Mouse (Mus musculus) liver, embryonic 12.5 days (tissue): Measurements from ENCODE around the gene Artn. TPM values are rescaled to one million over a fixed set of nuclear protein-coding genes. Genes with fewer than 3 reads are reported as not detected.
A peak's percentile ranks its signal among the peaks of the same experiment; 100 is the strongest.

Experiments
- ATAC-seq: fragments of 200-750 bp; cut with Nextera tagmentation; 2 replicates; pipeline ENCODE4 v1.8.0; 2017; ENCODE audit warnings: moderate number of reproducible peaks, mild to moderate bottlenecking, moderate library complexity
- H3K27ac ChIP-seq: fragments of 300-500 bp; sonication (generic); 2 replicates; pipeline ENCODE4 v1.5.1; 2016; ENCODE audit warnings: mild to moderate bottlenecking
- H3K27me3 ChIP-seq: fragments of 300-500 bp; sonication (generic); replicated peaks from 2 replicates; pipeline ENCODE4 v1.6.1; 2016; ENCODE audit warnings: mild to moderate bottlenecking, moderate library complexity
- H3K36me3 ChIP-seq: fragments of 300-500 bp; sonication (generic); 2 replicates; pipeline ENCODE4 v1.6.1; 2016; ENCODE audit warnings: mild to moderate bottlenecking, moderate library complexity
- H3K4me1 ChIP-seq: fragments of 300-500 bp; sonication (generic); 2 replicates; pipeline ENCODE4 v1.6.1; 2016
- H3K4me2 ChIP-seq: fragments of 300-500 bp; sonication (generic); 2 replicates; pipeline ENCODE4 v1.6.1; 2016; ENCODE audit warnings: mild to moderate bottlenecking, moderate library complexity
- H3K4me3 ChIP-seq: fragments of 300-500 bp; sonication (generic); 2 replicates; pipeline ENCODE4 v1.5.1; 2016; ENCODE audit warnings: mild to moderate bottlenecking, moderate library complexity
- H3K9ac ChIP-seq: fragments of 300-500 bp; sonication (generic); 2 replicates; pipeline ENCODE4 v1.6.1; 2016; ENCODE audit warnings: mild to moderate bottlenecking, moderate library complexity
- H3K9me3 ChIP-seq: fragments of 300-500 bp; sonication (generic); replicated peaks from 2 replicates; pipeline ENCODE4 v1.6.1; 2016; ENCODE audit warnings: mild to moderate bottlenecking, moderate library complexity
- WGBS: fragments of 180-500 bp; shearing (Covaris S2); methylation state at CpG from one replicate; pipeline ENCODE4 v1.1.7; 2016; ENCODE audit not compliant: insufficient replicate concordance; 5-methylcytosine and 5-hydroxymethylcytosine counted together
- polyA plus RNA-seq: library from polyadenylated mRNA; unstranded; fragments of >200 nt; fragmentation: Nextera tagmentation; extraction: Ambion mirVana; gene quantifications from 2 replicates; pipeline ENCODE4 v1.2.1, GENCODE M21; 2016

Gene Artn
- polyA plus RNA-seq, 1 experiment from 2014 or later = 2.8 TPM

DNA sequence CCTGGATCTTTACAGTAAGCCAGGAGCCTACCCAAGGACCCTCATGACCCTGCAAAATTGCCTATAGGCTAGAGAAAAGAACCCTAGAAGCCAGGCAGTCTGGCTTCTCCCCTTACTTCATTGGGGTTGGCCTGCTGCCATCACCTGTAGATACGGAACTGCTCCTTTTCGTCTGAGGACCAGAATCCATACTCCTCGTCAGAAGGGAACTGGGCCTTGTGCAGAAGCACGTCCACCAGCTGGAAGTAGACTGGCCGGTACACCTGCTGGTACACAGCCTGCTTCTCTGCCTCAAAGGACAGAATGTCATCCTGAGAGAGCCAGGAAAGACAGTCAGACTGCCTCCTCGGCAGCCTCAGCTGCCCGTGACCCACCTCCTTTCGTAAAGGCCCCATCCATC, 24.8 kb downstream of the Artn start:
- WGBS = 86% methylated on average over 8 of the region's 8 CpGs
- peaks cover 96% of the 10 kb centered on the region for H3K36me3 ChIP-seq

DNA sequence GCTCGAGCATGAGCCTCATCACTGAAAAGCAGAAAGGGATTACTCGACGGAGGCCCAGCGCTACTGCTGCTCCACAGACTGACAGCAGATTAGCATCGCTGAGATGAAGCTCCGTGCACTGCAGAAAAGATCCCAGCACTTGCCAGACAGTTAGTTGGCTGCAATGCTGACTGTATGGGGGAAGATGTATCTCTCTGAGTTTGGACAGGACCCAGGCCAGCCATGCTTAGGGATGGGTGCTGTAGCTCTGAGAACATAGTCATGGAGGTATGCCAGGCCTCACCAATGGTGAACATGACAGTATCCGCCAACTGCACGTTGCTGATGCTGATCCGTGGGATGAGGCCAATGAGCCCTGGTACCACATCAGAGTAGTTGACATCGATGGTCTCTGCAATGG, 25.5 kb downstream of the Artn start:
- Histone ChIP-seq H3K9me3 (no peaks in the 10 kb centered on the region), H3K27me3 (no peaks in the 10 kb centered on the region), H3K9ac (no peak overlapping the region), H3K4me2 (no peak overlapping the region), H3K27ac (no peak overlapping the region), H3K4me3 (no peak overlapping the region), H3K4me1 (peaks cover 4% of the 10 kb centered on the region), H3K36me3 (peaks cover 96% of the 10 kb centered on the region)
- no peak for ATAC-seq
- WGBS = 91% methylated on average over 10 of the region's 10 CpGs

More for the DNA sequence above, 24.8 kb downstream of the Artn start:
- Histone ChIP-seq H3K27me3 (no peaks in the 10 kb centered on the region), H3K4me1 (peaks cover 9% of the 10 kb centered on the region), H3K27ac (no peak overlapping the region), H3K9me3 (no peaks in the 10 kb centered on the region), H3K4me3 (no peak overlapping the region), H3K4me2 (no peak overlapping the region), H3K9ac (no peak overlapping the region)
- no peak for ATAC-seq

DNA sequence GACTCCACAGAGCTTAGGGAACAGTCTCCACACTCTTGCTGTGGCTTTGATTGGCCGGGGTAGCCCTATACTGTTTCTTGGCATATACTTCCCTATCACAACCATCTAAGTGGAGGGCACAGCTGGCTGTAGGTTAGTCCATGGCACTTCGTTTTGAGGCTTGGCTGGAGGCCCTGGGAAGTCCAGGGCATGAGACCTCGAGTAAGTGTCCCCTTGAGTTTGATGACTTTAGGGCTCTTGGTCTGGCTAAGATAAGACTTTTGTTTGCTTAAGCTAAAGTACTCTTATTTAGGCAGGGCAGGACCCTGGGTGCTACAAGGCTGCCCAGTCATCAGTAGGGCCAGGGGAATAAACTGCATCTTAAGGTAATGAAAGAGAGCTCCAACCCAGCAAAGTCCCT, 31.5 kb downstream of the Artn start:
- Histone ChIP-seq H3K27ac (no peak overlapping the region), H3K36me3 (peaks cover 94% of the 10 kb centered on the region), H3K9me3 (no peaks in the 10 kb centered on the region), H3K4me3 (no peak overlapping the region), H3K27me3 (no peaks in the 10 kb centered on the region), H3K4me1 (no peaks in the 10 kb centered on the region), H3K9ac (no peak overlapping the region), H3K4me2 (no peak overlapping the region)
- ATAC-seq = no peak
- 68% methylated on average over 3 of the region's 3 CpGs for WGBS

DNA sequence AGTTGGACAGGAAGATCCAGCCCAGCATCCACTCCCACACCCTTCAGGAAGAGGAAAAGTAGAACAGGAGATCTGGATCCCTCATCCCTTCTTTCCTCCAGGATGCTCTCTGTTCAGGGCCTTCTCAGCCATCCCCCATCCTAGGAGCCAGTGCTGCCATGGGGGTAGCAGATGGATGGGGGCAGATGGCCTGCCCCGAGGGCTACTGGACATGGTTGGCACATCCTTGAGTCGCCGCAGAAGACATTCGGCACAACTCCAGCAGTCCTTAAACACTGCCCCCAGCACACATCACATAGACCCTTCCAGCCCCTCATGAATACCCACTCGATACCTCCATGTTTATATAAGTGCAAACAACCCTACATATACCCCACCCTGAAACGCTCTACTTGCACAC, 33.5 kb downstream of the Artn start:
- Histone ChIP-seq H3K4me1 (peaks cover 11% of the 10 kb centered on the region), H3K9me3 (no peaks in the 10 kb centered on the region), H3K27ac (no peak overlapping the region), H3K36me3 (peaks cover 73% of the 10 kb centered on the region), H3K4me2 (no peak overlapping the region), H3K4me3 (no peak overlapping the region), H3K9ac (no peak overlapping the region), H3K27me3 (no peaks in the 10 kb centered on the region)
- ATAC-seq = no peak
- 91% methylated on average over 6 of the region's 6 CpGs for WGBS

DNA sequence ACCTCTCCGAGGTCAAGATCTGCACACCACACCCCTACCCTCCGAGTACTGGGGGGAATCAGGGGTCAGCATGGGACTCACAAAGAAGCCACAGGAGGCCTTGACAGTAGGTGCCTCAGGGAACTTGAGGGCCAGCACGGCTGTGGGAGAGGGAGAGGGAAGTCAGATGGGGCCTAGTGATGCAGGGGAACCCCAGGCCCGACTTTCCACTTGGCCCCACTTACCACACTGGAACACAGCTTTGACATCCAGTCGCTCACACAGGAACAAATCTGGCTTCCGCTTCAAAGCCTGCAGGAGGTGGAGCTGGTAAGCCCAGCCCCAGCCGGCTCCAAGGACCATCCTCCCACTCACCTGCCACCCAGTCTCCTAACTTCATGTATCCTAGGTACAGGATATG, 34.2 kb downstream of the Artn start:
- WGBS = 77% methylated on average over 7 of the region's 7 CpGs
- ATAC-seq = no peak
- no peaks in the 10 kb centered on the region for H3K27me3 ChIP-seq
- peaks cover 18% of the 10 kb centered on the region for H3K4me1 ChIP-seq
- H3K4me3 ChIP-seq = no peak overlapping the region
- no peak overlapping the region for H3K9ac ChIP-seq
- no peak overlapping the region; the same call in 1 of the 2 replicates for H3K27ac ChIP-seq
- peaks cover 72% of the 10 kb centered on the region for H3K36me3 ChIP-seq
- H3K4me2 ChIP-seq = no peak overlapping the region
- no peaks in the 10 kb centered on the region for H3K9me3 ChIP-seq

DNA sequence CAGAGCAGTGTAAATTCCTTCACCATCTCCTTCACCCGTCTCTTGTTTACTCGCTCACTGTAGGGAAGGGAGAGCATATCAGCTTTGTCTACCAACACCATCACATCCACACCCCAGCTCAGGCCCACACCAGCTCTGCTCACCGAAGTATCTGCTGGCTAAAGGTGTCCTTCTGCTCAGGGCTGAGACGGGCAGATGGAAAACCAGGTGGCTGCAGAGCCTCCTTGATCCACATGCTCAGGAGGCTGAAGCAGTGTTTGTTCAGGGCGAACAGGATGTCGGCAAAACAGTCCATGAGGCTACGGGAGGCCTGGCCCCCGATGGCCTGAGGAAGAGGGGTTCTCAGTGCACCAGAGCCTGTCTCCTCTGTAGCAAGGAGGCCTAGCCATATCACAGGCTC, 35.0 kb downstream of the Artn start:
- Histone ChIP-seq H3K4me3 (no peak overlapping the region), H3K4me1 (peaks cover 24% of the 10 kb centered on the region), H3K9ac (no peak overlapping the region), H3K27me3 (no peaks in the 10 kb centered on the region), H3K9me3 (no peaks in the 10 kb centered on the region), H3K27ac (no peak overlapping the region), H3K4me2 (no peak overlapping the region), H3K36me3 (peaks cover 72% of the 10 kb centered on the region)
- ATAC-seq = no peak
- WGBS = 81% methylated on average over 8 of the region's 8 CpGs

DNA sequence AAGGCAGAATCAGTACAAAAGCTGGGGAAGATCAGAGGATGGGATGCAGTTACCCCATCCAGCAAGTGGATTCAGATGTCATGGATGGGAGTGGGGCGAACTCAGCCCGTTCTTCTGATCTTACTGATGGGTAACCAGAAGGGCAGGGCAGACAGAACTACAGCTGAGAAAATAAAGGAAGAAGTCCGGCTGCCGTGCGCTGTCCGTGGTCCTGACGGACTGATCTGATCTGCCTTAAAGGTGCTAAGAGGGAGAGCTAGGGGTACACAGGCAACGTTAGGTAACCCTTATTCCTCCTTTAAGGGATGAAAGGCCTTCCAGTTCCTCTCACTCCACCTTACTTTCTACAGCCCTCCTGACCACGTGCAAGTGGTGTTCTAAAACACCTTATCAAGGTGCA, 36.2 kb downstream of the Artn start:
- H3K9ac ChIP-seq = no peak overlapping the region
- H3K4me3 ChIP-seq = no peak overlapping the region
- H3K36me3 ChIP-seq = peaks cover 70% of the 10 kb centered on the region
- H3K4me2 ChIP-seq = no peak overlapping the region
- H3K27ac ChIP-seq = no peak overlapping the region
- WGBS = 35% methylated on average over 9 of the region's 9 CpGs
- ATAC-seq = no peak
- no peaks in the 10 kb centered on the region for H3K27me3 ChIP-seq
- no peaks in the 10 kb centered on the region for H3K9me3 ChIP-seq
- peaks cover 24% of the 10 kb centered on the region for H3K4me1 ChIP-seq

DNA sequence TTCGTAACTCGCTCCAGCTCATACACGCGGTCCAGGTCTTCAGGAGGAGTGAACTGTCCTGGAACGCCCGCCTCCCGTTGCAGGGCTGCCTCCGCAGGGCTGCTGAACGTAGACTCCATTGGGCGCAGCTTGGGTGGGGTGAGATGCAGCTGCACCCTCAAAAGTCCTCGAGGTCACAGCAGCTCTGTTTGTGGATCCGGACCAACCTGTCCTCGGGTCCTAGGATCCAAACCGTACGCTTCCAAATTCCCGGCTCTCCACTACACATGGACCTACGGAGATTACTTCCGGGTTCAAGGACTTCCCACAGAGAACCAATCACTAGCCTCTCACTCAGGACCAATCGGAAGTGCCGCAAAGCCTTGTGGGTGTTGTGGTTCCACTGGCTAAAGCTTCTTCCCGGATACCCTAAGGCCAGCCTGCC, 37.8 kb downstream of the Artn start, which contains the start of gene Dph2:
TSS of gene Dph2 (minus strand) at position 295 of the 424 bp plus-strand sequence.
- Histone ChIP-seq H3K4me3 (peak within 1 kb of the TSS; percentile 84), H3K9ac (peak within 1 kb of the TSS; percentile 68), H3K9me3 (no peaks in the 10 kb centered on the region), H3K27ac (no peak within 1 kb of the TSS), H3K36me3 (peaks cover 55% of the 10 kb centered on the region), H3K4me2 (peak within 1 kb of the TSS; percentile 74), H3K27me3 (no peaks in the 10 kb centered on the region), H3K4me1 (peaks cover 30% of the 10 kb centered on the region)
- under 1% methylated on average over 21 of the region's 21 CpGs for WGBS
- ATAC-seq = peak; percentile 80

DNA sequence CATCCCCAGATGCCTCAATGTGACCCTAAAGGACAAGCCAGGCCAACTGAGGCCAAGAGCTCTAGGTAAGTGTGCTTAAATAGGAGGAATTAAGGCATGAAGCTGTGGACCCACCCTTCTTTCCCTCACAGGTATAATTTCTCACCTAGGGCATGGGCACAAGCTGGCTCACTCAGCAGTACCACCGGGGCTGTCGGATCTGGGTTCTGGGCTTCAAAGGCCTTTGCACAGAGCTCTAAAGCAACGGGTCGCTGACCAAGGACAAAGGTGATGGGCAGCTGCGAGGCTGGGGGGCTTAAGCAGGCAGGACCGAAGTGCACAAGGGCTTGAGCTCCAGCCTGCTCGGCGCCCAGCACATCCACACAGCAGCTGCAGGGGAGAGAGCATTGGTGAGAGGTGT, 38.8 kb downstream of the Artn start:
- no peaks in the 10 kb centered on the region for H3K27me3 ChIP-seq
- no peak for ATAC-seq
- peak overlapping the region; percentile 68 for H3K9ac ChIP-seq
- H3K4me2 ChIP-seq = peak overlapping the region; percentile 74
- no peak overlapping the region for H3K27ac ChIP-seq
- 76% methylated on average over 8 of the region's 8 CpGs for WGBS
- H3K4me1 ChIP-seq = peaks cover 37% of the 10 kb centered on the region
- peaks cover 49% of the 10 kb centered on the region for H3K36me3 ChIP-seq
- peak overlapping the region; percentile 84 for H3K4me3 ChIP-seq
- no peaks in the 10 kb centered on the region for H3K9me3 ChIP-seq

DNA sequence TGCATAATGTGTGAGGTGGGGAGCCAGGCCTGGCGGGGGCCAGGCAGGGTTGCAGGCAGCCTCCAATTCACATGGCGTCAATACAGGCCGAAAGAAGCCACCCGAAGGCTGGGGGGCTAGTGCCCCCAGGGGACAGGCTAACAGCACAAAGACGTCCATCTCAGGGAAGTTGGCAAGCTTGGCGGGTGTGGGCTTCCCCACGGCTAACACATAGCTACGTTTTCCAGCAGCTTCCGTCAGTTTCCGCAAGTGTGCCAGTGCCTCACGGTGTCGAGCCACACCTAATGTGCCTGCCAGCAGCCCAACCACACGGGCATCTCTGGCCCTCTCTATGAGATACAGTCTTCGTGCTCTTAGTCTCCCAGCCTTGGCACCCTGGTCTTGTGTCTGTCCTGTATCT, 39.5 kb downstream of the Artn start:
- 89% methylated on average over 14 of the region's 14 CpGs for WGBS
- no peak overlapping the region for H3K27ac ChIP-seq
- H3K4me2 ChIP-seq = no peak overlapping the region
- peaks cover 45% of the 10 kb centered on the region for H3K4me1 ChIP-seq
- no peak overlapping the region for H3K9ac ChIP-seq
- no peaks in the 10 kb centered on the region for H3K9me3 ChIP-seq
- peaks cover 49% of the 10 kb centered on the region for H3K36me3 ChIP-seq
- no peak overlapping the region for H3K4me3 ChIP-seq
- H3K27me3 ChIP-seq = no peaks in the 10 kb centered on the region
- no peak for ATAC-seq

DNA sequence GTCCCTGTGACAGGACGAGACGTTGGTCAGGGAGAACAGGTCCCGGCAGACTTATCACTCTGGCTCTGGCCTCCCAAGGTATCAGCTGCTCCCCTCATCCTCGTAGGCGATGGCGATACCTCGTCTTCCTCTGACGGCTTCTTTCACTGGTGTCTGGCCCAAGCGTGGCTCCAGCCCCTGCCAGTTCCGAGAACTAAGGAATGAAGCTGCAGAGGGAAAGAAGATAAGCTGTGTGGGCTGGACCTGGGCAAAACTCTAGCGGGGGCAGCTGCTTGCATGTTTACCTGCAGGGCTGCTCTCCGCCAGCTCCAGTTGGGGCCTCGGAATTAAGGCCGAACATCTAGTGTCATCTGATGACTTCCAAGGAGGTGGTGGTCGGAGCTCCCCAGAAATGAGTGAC, 40.1 kb downstream of the Artn start:
- no peak overlapping the region for H3K4me3 ChIP-seq
- H3K4me2 ChIP-seq = no peak overlapping the region
- H3K36me3 ChIP-seq = peaks cover 49% of the 10 kb centered on the region
- no peak overlapping the region for H3K9ac ChIP-seq
- no peaks in the 10 kb centered on the region for H3K27me3 ChIP-seq
- no peak for ATAC-seq
- no peak overlapping the region for H3K27ac ChIP-seq
- H3K9me3 ChIP-seq = no peaks in the 10 kb centered on the region
- 81% methylated on average over 15 of the region's 15 CpGs for WGBS
- H3K4me1 ChIP-seq = peaks cover 47% of the 10 kb centered on the region

DNA sequence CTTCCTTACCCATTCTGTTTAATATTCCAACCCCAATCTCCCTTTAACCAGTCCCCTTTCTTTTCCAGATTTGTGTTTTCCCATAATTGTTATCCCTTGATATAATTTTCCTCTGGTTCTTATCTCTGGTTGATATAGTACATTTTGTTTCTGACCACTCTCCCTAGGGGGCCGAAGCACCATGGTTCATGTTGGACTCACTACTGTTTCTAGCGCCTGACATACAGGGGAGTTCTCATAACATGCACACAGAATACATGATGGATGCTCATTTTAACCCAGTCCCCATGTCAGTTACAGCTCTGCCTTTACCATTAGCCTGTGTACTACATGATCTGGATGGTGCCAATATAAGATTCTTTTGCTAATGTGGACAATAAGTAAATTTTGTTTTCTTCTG, 41.6 kb downstream of the Artn start:
- ATAC-seq = no peak
- peak overlapping the region; percentile 99 for H3K4me3 ChIP-seq
- H3K4me2 ChIP-seq = peak overlapping the region; percentile 94
- WGBS = 61% methylated on average over 2 of the region's 2 CpGs
- peaks cover 9% of the 10 kb centered on the region for H3K27me3 ChIP-seq
- peak overlapping the region; percentile 64 for H3K9ac ChIP-seq
- H3K4me1 ChIP-seq = peaks cover 62% of the 10 kb centered on the region
- no peak overlapping the region for H3K27ac ChIP-seq
- peaks cover 49% of the 10 kb centered on the region for H3K36me3 ChIP-seq
- no peaks in the 10 kb centered on the region for H3K9me3 ChIP-seq

DNA sequence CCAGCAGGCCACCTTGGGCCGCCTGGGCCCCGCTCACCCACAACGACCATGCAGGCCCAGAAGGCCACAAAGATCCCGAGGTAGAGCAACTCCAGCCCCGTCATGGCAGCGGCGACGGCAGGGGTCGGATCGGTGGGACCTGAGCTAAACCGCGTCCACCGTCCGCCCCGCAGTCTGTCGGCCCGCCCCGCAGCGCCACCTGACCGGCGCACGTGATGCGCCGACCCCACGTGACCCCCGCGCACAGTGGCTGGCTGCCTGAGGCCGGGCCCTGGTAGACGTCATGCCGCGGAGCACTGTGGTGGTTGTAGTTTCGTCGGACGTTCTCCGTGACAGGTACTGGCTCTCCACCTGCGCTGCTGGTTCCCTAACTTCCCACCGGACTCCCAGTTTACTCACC, 42.4 kb downstream of the Artn start, which contains the start of gene Atp6v0b:
TSS of gene Atp6v0b (minus strand) at position 201 of the 400 bp plus-strand sequence.
- peak; percentile 87 for ATAC-seq
- Histone ChIP-seq H3K4me3 (peak within 1 kb of the TSS; percentile 99), H3K36me3 (peaks cover 49% of the 10 kb centered on the region), H3K4me2 (peak within 1 kb of the TSS; percentile 94), H3K9me3 (no peaks in the 10 kb centered on the region), H3K9ac (peak within 1 kb of the TSS; percentile 97), H3K4me1 (peaks cover 65% of the 10 kb centered on the region), H3K27me3 (peaks cover 17% of the 10 kb centered on the region), H3K27ac (peak within 1 kb of the TSS; percentile 91)
- under 1% methylated on average over 37 of the region's 37 CpGs for WGBS
